ENCODE assay signal across 8 mouse cellular contexts in genomic region chr8:126735488-126736440, GRCm38 (mm10).
DNase-seq lines count a peak whose midpoint lies in the region; ATAC-seq lines count a peak whose summit lies in the region.
"Had no signal": no experiment of that assay in that cellular context is flagged by ENCODE, and none has a peak within 500 bp of the region (broad histone marks: within the 10 kb centered on the region; RNA-seq: fewer than 3 reads in every experiment).

No protein-coding gene starts in this region.

- peak overlapping the region; percentile 49; the same call in 1 of the 2 replicates for H3K9ac ChIP-seq in heart, embryonic 11.5 days (ENCODE audit: low read depth, low read length)
- H3K9ac ChIP-seq in kidney, embryonic 16.5 days (replicated peaks; ENCODE audit: low read length), result peak overlapping the region; percentile 58
- H3K9ac ChIP-seq in stomach, embryonic 14.5 days (replicated peaks; ENCODE audit: low read depth, low read length), result no peak overlapping the region; the same call in 1 of the 2 replicates

- H3K4me3 ChIP-seq in forebrain, embryonic 10.5 days, result no peak overlapping the region
- H3K4me3 ChIP-seq in heart, embryonic 11.5 days (ENCODE audit: low read depth, low read length), result no peak overlapping the region
- H3K4me3 ChIP-seq in kidney, embryonic 16.5 days (ENCODE audit: low read length), result no peak overlapping the region
- no peak overlapping the region for H3K4me3 ChIP-seq in stomach, embryonic 14.5 days (ENCODE audit: low read depth, low read length)

- H3K4me2 ChIP-seq in heart, embryonic 11.5 days, result peak overlapping the region; percentile 1; the same call in 1 of the 2 replicates
- H3K4me2 ChIP-seq in kidney, embryonic 16.5 days (replicated peaks; ENCODE audit: low read depth, low read length), result peak overlapping the region; percentile 30
- peak overlapping the region; percentile 15; the same call in 1 of the 2 replicates for H3K4me2 ChIP-seq in stomach, embryonic 14.5 days (replicated peaks; ENCODE audit: low read depth, low read length)

- H3K36me3 ChIP-seq in forebrain, embryonic 10.5 days (replicated peaks), result no peaks in the 10 kb centered on the region
- H3K36me3 ChIP-seq in heart, embryonic 11.5 days (ENCODE audit: control insufficient read depth, insufficient read depth, low read length), result no peaks in the 10 kb centered on the region
- H3K36me3 ChIP-seq in kidney, embryonic 16.5 days (ENCODE audit: insufficient read depth, low read length), result no peaks in the 10 kb centered on the region
- no peaks in the 10 kb centered on the region for H3K36me3 ChIP-seq in stomach, embryonic 14.5 days (ENCODE audit: control insufficient read depth, insufficient read depth, low read length)

- peak overlapping the region; percentile 75 for H3K27ac ChIP-seq in forebrain, embryonic 10.5 days
- peak overlapping the region; percentile 79 for H3K27ac ChIP-seq in heart, embryonic 11.5 days (ENCODE audit: low read depth, low read length)
- peak overlapping the region; percentile 100 for H3K27ac ChIP-seq in kidney, embryonic 16.5 days (ENCODE audit: low read length)
- peak overlapping the region; percentile 96 for H3K27ac ChIP-seq in stomach, embryonic 14.5 days (ENCODE audit: low read length)
- H3K27ac ChIP-seq: macrophage had no signal

- ATAC-seq in cerebellum, adult (ENCODE audit: insufficient number of reproducible peaks, low FRiP score, low TSS enrichment), result peak; percentile 71
- no peak for ATAC-seq in heart, embryonic 11.5 days (replicated peaks; ENCODE audit: insufficient number of reproducible peaks, low FRiP score, low TSS enrichment)
- peak; percentile 69 for ATAC-seq in kidney, embryonic 16.5 days (ENCODE audit: low FRiP score, low TSS enrichment)
- peak; percentile 77 for ATAC-seq in stomach, embryonic 14.5 days (ENCODE audit: insufficient number of reproducible peaks, insufficient read depth, low FRiP score, low read depth)

- H3K9me3 ChIP-seq in forebrain, embryonic 10.5 days, result no peaks in the 10 kb centered on the region
- no peaks in the 10 kb centered on the region for H3K9me3 ChIP-seq in heart, embryonic 11.5 days (replicated peaks; ENCODE audit: control insufficient read depth, low read length)
- H3K9me3 ChIP-seq in kidney, embryonic 16.5 days (ENCODE audit: low read length), result no peaks in the 10 kb centered on the region
- no peaks in the 10 kb centered on the region for H3K9me3 ChIP-seq in stomach, embryonic 14.5 days (ENCODE audit: control insufficient read depth, low read depth, low read length)

- peaks cover 2% of the 10 kb centered on the region; the same call in 1 of the 2 replicates for H3K27me3 ChIP-seq in forebrain, embryonic 10.5 days (ENCODE audit: poor library complexity, severe bottlenecking)
- H3K27me3 ChIP-seq in heart, embryonic 11.5 days (ENCODE audit: control insufficient read depth, insufficient read depth, low read length), result no peaks in the 10 kb centered on the region
- H3K27me3 ChIP-seq in kidney, embryonic 16.5 days (ENCODE audit: insufficient read depth, low read length), result no peaks in the 10 kb centered on the region
- no peaks in the 10 kb centered on the region for H3K27me3 ChIP-seq in stomach, embryonic 14.5 days (ENCODE audit: control insufficient read depth, insufficient read depth, low read length)

- DNase-seq in forebrain, embryonic 10.5 days (ENCODE audit: extremely low spot score, low spot score), result no peak
- DNase-seq in liver, result peak; percentile 63
- peak; percentile 36 to 49 for DNase-seq in monocyte, adult 2 months (ENCODE audit: low read depth in 1 of 2, low spot score in 2 of 2)

- H3K4me1 ChIP-seq in forebrain, embryonic 10.5 days, result peaks cover 48% of the 10 kb centered on the region
- peaks cover 21% of the 10 kb centered on the region for H3K4me1 ChIP-seq in heart, embryonic 11.5 days (ENCODE audit: control insufficient read depth, insufficient read depth, low read length)
- H3K4me1 ChIP-seq in kidney, embryonic 16.5 days (ENCODE audit: insufficient read depth, low read length), result peaks cover 66% of the 10 kb centered on the region
- H3K4me1 ChIP-seq in stomach, embryonic 14.5 days (ENCODE audit: control insufficient read depth, insufficient read depth, low read length), result peaks cover 33% of the 10 kb centered on the region

- 57% methylated on average over 25 of the region's 25 CpGs for WGBS in forebrain, embryonic 10.5 days
- WGBS in heart, embryonic 11.5 days (ENCODE audit: insufficient replicate concordance), result 37% methylated on average over 24 of the region's 25 CpGs
- 12% methylated on average over 25 of the region's 25 CpGs for WGBS in kidney, embryonic 16.5 days
- 17% methylated on average over 25 of the region's 25 CpGs for WGBS in stomach, embryonic 14.5 days
